Mouse (Mus musculus): ENCODE data around the gene Obsl1. TPM values are rescaled to one million over a fixed set of nuclear protein-coding genes. Genes with fewer than 3 reads are reported as not detected.
A peak's percentile ranks its signal among the peaks of the same experiment; 100 is the strongest.

Obsl1 gene
- polyA plus RNA-seq, 1 experiment from 2014 or later: 44.2 TPM

DNA sequence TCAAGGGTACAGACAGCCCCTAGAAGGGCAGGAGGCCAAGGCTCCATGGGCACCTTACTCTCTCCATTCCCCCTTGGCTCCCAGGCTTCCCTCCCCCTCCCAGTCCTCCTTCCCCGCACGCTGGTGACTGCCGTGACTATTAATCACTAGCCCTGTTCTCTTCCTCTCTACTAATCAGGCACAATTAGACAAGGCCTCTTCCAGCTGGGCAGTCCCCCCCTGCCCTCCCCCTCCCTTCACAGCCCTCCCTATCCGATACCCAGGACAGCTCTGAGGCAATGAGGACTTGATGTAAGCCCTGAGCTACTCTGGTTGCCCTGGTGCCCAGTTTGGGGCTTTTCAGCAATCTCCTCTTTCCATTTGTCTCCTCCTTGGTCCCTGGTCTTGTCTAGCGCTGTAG lies 50.3 kb downstream of the Obsl1 start:
- H3K4me1 ChIP-seq (replicated peaks): peaks cover 83% of the 10 kb centered on the region
- peaks cover 96% of the 10 kb centered on the region for H3K27me3 ChIP-seq (ENCODE audit: insufficient read depth, poor library complexity, severe bottlenecking)
- H3K27ac ChIP-seq: peak overlapping the region; percentile 57
- no peak overlapping the region for H3K4me3 ChIP-seq
- WGBS: 27% methylated on average over 5 of the region's 5 CpGs
- DNase-seq (ENCODE audit: low spot score): no peak
- no peaks in the 10 kb centered on the region for H3K36me3 ChIP-seq
- no peaks in the 10 kb centered on the region for H3K9me3 ChIP-seq

DNA sequence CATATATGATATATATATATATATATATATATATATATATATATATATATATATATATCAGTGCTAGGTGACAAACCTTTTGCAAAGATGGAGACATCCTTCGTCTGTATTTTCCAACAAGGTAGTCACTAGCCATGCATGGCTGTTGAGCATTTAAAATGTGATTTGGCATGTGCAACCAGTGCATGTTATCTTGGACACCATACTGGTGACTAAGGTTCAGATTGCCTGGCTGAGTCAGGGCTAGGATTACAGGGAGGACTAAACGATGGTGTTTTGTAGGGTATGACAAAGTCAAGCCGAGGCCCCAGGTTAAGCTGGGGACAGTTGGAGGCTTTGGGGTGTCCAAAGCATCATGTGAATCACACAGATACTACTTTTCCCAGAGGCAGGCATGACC lies 50.8 kb downstream of the Obsl1 start:
- no peak for DNase-seq (ENCODE audit: low spot score)
- WGBS: 81% methylated on average over 3 of the region's 3 CpGs
- Histone ChIP-seq H3K4me1 (replicated peaks) (peaks cover 88% of the 10 kb centered on the region), H3K9me3 (no peaks in the 10 kb centered on the region), H3K27ac (peak overlapping the region; percentile 57), H3K27me3 (ENCODE audit: insufficient read depth, poor library complexity, severe bottlenecking) (peaks cover 98% of the 10 kb centered on the region), H3K36me3 (no peaks in the 10 kb centered on the region), H3K4me3 (no peak overlapping the region)

DNA sequence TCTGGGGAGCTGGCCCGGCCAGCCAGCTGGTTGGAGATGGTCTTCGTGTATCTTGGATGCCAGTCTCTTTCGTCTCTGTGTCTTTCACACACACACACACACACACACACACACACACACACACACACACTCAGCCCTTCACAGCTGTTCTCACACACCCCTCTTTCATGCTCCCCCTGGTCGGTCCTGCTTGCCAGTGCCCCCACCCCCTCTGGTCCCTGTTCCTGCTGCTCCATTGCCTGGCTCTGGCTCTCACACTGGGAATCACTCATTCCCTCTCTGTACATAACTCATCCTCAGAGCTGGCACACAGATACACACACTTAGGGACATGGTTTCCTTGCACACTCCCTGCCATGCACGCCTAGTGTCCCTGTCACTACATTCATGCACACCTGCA lies 54.4 kb downstream of the Obsl1 start:
- Histone ChIP-seq H3K27ac (0 out of 2 replicates have a peak overlapping the region, but pooled peaks have one; percentile 51), H3K4me1 (replicated peaks) (peaks cover 98% of the 10 kb centered on the region), H3K9me3 (no peaks in the 10 kb centered on the region), H3K36me3 (no peaks in the 10 kb centered on the region), H3K27me3 (ENCODE audit: insufficient read depth, poor library complexity, severe bottlenecking) (peaks cover 98% of the 10 kb centered on the region), H3K4me3 (peak overlapping the region; percentile 51; the same call in 1 of the 2 replicates)
- DNase-seq (ENCODE audit: low spot score): no peak
- WGBS: 72% methylated on average over 5 of the region's 5 CpGs

DNA sequence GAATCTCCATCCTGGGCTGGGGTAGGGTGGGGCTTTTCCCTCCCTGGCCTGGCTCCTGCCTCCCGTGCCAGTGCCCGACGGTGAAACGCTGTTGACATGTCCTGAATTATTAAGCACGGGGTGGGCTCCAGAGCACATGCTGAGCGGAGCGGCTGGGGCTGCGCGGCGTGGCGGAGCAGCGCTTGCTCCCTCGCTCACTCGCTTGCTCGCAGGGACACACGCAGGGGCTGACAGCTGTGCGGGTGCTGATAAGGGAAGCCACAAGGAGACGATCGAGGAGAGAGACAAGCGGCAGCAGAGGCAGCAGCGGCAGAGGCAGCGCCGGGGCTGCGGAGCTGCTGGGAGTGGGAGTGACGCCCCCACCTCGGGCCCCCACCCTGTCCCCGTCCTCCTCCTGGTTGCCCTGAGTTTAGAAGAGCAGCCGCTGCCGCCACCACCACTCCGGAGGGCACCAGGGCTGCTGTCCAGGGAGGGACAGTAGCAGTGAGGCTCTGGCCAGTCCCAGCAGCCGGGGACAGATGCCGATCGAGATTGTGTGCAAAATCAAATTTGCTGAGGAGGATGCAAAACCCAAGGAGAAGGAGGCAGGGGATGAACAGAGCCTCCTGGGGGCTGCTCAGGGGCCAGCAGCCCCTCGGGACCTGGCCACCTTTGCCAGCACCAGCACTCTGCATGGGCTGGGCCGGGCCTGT lies 55.8 kb downstream of the Obsl1 start, which contains the start of gene Asic4:
Gene Asic4 (plus strand): TSS at position 123 of the 692 bp plus-strand sequence.
- H3K36me3 ChIP-seq: no peaks in the 10 kb centered on the region
- peaks cover 98% of the 10 kb centered on the region for H3K4me1 ChIP-seq (replicated peaks)
- H3K27ac ChIP-seq: peak within 1 kb of the TSS; percentile 75
- 1% methylated on average over 35 of the region's 35 CpGs for WGBS
- peaks cover 98% of the 10 kb centered on the region for H3K27me3 ChIP-seq (ENCODE audit: insufficient read depth, poor library complexity, severe bottlenecking)
- peak; percentile 50 for DNase-seq (ENCODE audit: low spot score)
- no peaks in the 10 kb centered on the region for H3K9me3 ChIP-seq
- peak within 1 kb of the TSS; percentile 51 for H3K4me3 ChIP-seq

DNA sequence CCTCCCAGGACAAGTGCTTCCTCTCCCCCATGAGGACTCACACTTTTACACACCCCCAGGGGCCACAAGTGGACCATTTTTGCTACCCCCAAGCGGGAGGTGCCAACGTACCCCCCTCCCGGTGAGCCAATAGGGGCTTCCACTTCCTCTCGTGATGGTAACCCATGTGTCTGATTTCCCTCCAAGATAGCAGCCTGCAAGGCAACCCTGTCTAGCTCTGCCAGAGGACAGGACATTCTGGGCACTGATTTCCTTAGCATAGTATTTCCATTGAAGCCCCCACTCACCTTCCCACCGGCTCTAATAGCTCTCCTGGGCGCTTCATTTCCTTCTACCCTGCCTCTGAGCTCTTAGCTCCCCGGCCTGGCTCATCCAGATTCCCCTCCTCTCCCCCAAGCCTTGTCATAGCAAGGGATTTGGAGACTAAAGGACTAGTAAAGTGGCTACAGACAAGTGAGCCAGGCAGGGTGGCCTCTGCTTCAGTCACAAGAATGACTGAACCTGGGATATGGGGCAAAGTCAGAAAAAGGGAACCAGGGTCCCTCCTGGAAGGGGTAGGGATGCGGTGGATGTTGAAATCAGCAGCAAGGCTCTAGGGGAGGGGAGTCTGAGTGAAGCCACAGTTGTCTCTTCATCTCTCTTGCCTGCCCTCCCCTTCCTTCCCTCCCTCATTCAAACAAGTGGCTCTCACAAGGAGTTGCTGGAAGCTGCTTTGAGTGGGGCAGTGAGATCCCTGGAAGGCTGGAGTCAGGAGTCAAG lies 56.7 kb downstream of the Obsl1 start:
- H3K4me3 ChIP-seq: peak overlapping the region; percentile 51; the same call in 1 of the 2 replicates
- no peaks in the 10 kb centered on the region for H3K9me3 ChIP-seq
- H3K36me3 ChIP-seq: no peaks in the 10 kb centered on the region
- H3K27ac ChIP-seq: peak overlapping the region; percentile 75
- DNase-seq (ENCODE audit: low spot score): peak; percentile 30
- H3K4me1 ChIP-seq (replicated peaks): peaks cover 100% of the 10 kb centered on the region
- peaks cover 99% of the 10 kb centered on the region for H3K27me3 ChIP-seq (ENCODE audit: insufficient read depth, poor library complexity, severe bottlenecking)
- 2% methylated on average over 8 of the region's 8 CpGs for WGBS

DNA sequence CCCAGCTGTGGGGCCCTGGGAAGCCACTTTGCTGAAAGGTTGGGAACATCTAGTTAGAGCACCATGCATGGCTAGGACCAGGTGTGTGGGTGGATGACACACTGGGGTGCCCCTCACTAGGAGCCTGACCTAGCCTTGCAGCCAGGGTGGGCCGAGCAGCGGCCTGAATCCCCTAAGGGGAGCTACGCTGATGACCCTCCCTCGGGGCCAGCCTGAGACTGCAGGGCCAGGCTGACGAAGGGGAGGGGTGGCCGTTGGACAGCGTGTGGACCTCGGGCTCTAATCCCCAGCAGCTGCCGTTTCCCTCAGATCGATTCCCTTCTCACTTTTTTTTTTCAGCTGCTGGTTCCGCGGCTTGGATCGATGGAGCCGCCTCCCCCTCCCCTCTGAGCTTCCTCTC lies 57.3 kb downstream of the Obsl1 start:
- H3K4me1 ChIP-seq (replicated peaks): peaks cover 100% of the 10 kb centered on the region
- peaks cover 96% of the 10 kb centered on the region for H3K27me3 ChIP-seq (ENCODE audit: insufficient read depth, poor library complexity, severe bottlenecking)
- peak overlapping the region; percentile 75 for H3K27ac ChIP-seq
- no peaks in the 10 kb centered on the region for H3K9me3 ChIP-seq
- WGBS: under 1% methylated on average over 14 of the region's 14 CpGs
- peak; percentile 51 for DNase-seq (ENCODE audit: low spot score)
- H3K4me3 ChIP-seq: peak overlapping the region; percentile 6
- no peaks in the 10 kb centered on the region for H3K36me3 ChIP-seq

DNA sequence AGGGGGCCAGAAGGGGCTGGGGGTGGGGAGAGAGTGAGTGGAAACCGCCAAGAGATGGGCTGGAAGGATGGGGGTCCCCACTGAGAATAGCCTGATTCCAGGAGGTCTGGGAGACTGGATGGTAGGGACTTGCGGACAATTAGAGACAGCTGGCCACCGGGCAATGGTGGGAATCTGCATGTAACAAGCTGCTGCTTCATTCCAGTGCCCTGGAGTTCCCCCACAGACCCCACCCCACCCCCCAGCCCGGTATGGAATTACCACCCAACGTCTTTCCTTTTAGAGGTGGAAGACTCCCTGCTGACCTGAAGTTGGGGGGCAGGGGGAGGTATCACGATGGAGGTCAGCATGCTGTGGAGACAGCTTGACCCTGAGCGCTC lies 58.2 kb downstream of the Obsl1 start:
- Histone ChIP-seq H3K36me3 (0 out of 2 replicates have a peak, but pooled peaks cover 2% of the 10 kb centered on the region), H3K9me3 (no peaks in the 10 kb centered on the region), H3K27ac (peak overlapping the region; percentile 84), H3K4me1 (replicated peaks) (peaks cover 100% of the 10 kb centered on the region), H3K27me3 (ENCODE audit: insufficient read depth, poor library complexity, severe bottlenecking) (peaks cover 92% of the 10 kb centered on the region), H3K4me3 (peak overlapping the region; percentile 37)
- 2% methylated on average over 7 of the region's 7 CpGs for WGBS
- DNase-seq (ENCODE audit: low spot score): peak; percentile 65

DNA sequence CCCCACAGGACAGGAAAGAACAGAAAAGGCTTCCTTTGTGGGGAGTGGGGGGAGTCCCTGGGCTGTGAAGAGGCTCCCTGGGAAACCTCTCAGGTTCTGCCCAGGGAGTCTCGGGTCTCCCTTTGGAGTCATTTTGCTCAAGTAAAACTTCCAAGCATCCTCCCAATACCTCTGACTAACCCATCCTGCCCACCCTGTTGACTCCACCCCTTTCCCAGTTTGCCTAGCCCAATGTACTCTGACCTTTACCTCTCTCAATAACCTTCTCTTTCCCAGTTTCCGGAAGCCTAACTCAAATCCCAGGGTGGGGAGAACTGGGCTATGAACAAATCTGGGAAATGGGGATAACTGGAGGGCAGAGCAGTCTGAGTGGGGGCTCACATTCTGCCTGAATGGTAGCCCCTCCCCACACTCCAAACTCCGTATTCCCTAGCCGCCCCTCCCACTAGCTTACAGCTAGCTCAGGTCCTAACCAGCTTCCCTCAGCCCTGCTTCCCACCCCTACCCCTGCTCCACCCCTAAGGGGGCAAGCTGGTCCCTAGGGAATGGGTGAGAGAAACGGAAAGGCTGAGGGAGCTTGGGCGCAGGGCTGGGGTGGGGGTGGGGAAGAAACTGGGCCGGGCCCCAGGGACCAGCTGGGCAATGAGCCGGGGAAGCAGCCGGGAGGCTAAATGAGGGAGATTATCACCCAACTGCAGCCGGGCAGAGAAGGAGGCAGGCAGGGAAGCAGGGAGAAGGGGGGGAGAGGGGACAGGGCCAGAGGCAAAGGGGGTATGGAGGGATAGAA lies 58.8 kb downstream of the Obsl1 start:
- Histone ChIP-seq H3K36me3 (0 out of 2 replicates have a peak, but pooled peaks cover 2% of the 10 kb centered on the region), H3K4me1 (replicated peaks) (peaks cover 100% of the 10 kb centered on the region), H3K4me3 (peak overlapping the region; percentile 47), H3K27me3 (ENCODE audit: insufficient read depth, poor library complexity, severe bottlenecking) (peaks cover 91% of the 10 kb centered on the region), H3K9me3 (no peaks in the 10 kb centered on the region), H3K27ac (peak overlapping the region; percentile 84)
- WGBS: 3% methylated on average over 10 of the region's 10 CpGs
- peak; percentile 54 for DNase-seq (ENCODE audit: low spot score)

DNA sequence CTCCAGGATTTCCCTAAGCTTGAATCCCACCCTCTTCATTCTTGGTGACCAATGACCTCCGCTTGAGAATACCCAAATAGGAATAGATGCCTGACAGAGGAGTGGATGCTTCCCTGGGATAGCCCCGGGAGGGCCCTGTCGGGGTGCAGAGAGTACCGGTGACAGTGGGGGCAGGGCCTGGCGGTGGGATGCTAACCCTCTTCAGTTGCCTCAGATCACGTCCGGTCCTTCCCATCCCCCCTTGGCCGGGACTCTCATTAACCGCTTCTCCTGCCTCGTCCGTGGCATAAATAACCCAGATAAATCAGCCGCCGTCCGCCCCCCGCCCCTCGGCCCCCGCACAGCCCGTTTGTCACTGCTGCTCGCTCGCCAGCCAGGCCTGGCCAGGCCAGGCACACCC lies 59.6 kb downstream of the Obsl1 start:
- Histone ChIP-seq H3K27me3 (ENCODE audit: insufficient read depth, poor library complexity, severe bottlenecking) (peaks cover 83% of the 10 kb centered on the region), H3K27ac (peak overlapping the region; percentile 84), H3K4me1 (replicated peaks) (peaks cover 100% of the 10 kb centered on the region), H3K9me3 (no peaks in the 10 kb centered on the region), H3K36me3 (peaks cover 2% of the 10 kb centered on the region; the same call in 1 of the 2 replicates), H3K4me3 (peak overlapping the region; percentile 47)
- under 1% methylated on average over 20 of the region's 20 CpGs for WGBS
- DNase-seq (ENCODE audit: low spot score): peak; percentile 52

DNA sequence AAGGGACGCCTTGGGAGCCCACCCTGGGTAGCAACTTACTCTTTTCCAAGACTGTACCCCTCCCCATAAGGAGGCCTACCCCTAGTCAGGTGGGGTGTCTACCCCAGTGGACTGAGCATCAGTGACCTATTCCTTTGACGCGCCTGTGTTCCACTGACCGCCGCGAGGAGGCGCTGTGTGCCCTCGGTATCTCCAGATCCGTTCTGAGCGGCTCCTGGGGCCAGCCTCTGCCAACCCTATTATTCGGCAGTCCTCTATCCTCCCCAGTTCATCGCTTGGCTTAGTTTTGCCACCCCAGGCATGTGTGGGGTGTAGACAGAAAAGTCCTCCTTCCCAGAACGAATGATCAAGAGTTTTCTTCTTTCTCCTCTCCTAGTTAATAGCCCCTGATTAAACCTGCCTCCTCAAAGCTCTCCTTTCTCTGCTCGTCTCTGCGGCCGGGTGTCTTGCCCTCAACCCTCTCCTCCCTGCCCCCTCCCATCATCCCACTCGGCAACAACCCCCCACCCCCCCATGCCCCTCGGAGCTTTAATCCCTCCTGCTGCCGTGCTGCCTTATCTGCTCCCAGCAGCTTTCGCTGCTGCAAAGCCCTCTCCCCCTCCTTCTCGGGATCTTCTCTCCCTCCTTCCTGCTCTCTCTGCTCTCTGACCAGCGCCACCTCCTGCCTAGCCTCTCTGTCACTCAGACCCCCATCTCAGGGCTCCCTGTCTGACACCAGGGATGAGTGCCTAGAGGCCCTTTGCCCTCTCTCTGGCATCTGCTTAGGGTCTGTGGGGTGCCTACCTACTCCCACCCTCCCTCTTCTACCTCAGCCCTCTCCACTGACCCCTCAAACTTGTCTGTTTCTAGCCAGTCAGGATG lies 60.3 kb downstream of the Obsl1 start:
- Histone ChIP-seq H3K36me3 (peaks cover 7% of the 10 kb centered on the region; the same call in 1 of the 2 replicates), H3K27me3 (ENCODE audit: insufficient read depth, poor library complexity, severe bottlenecking) (peaks cover 76% of the 10 kb centered on the region)
- under 1% methylated on average over 22 of the region's 22 CpGs for WGBS

DNA sequence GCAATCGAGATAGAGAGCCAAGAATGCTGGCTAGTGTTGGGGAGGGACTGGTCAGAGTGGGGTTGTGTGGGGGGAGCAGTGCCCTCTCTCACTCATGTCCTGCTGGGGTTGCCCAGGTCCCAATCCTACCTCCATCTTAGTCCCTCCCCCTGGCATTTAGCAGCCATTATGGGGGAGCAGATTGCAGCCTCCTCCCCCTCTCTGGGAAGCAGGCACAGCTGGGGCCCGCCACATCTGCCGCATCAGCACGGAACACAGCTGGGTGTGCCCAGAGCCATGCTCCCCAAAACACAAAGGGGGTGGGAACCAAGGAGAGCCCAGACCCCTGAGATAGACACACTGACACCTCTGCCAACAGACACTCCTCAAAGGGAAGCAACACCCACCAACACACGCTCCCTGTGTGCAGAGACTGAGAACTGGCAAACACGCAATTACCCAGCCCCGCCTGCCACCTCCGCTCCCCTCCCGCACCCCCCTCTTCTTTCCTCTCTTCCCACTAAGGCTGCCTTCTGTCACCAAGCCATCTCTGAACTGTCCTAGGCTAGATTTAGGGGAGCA lies 61.0 kb downstream of the Obsl1 start:
- H3K27me3 ChIP-seq (ENCODE audit: insufficient read depth, poor library complexity, severe bottlenecking): peaks cover 69% of the 10 kb centered on the region
- H3K27ac ChIP-seq: peak overlapping the region; percentile 84
- H3K36me3 ChIP-seq: peaks cover 14% of the 10 kb centered on the region
- peaks cover 94% of the 10 kb centered on the region for H3K4me1 ChIP-seq (replicated peaks)
- peak; percentile 16 for DNase-seq (ENCODE audit: low spot score)
- 17% methylated on average over 9 of the region's 9 CpGs for WGBS
- H3K4me3 ChIP-seq: peak overlapping the region; percentile 47
- H3K9me3 ChIP-seq: no peaks in the 10 kb centered on the region

More for the DNA sequence above, 60.3 kb downstream of the Obsl1 start:
- Histone ChIP-seq H3K9me3 (no peaks in the 10 kb centered on the region), H3K4me1 (replicated peaks) (peaks cover 100% of the 10 kb centered on the region), H3K27ac (peak overlapping the region; percentile 84), H3K4me3 (peak overlapping the region; percentile 47)
- DNase-seq (ENCODE audit: low spot score): peak; percentile 83

Data from hindbrain, embryonic 10.5 days (tissue).